Mouse (Mus musculus) layer of hippocampus, postnatal 14 days (tissue): ENCODE data around the gene Elovl5. TPM values are rescaled to one million over a fixed set of nuclear protein-coding genes. Genes with fewer than 3 reads are reported as not detected.
"Not testable (repeated sequence)": the region's sequence is repeated elsewhere in the genome, so short reads cannot be mapped to it uniquely, and the experiment has no call there.

Experiments used
- DNase-seq, 2 experiments: peaks; one replicate each; pipeline ENCODE4 v3.0.0; 2021 to 2022; ENCODE audit warnings: low spot score in 2 of 2, mixed read lengths in 1 of 2
- total RNA-seq, 2 experiments: library from RNA; stranded (reverse); gene quantifications; 2 replicates each; pipeline ENCODE4 v1.2.3; 2021

The Elovl5 gene
- total RNA-seq, 2 experiments from 2014 or later, result 89.1 to 89.5 TPM

DNA sequence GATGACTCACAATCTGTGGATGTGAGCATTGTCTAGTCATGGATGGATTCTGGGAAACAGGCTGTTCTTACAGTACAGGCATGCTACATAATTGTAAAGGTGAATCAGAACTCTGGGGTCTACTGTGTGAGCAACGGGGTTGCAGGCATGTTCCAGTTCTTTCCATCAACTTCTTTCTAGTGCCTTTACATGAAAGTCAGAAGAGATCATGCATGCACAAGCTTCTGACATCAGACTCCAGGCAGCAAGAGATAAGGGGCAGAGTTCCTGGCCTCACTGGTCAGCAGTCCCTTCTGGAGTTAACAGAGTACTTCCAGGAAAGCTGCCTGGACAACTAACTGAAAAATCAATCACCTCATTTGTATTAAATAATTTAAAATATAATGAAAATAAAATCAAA, 75.9 kb downstream of the Elovl5 start:
- DNase-seq, result no peak

DNA sequence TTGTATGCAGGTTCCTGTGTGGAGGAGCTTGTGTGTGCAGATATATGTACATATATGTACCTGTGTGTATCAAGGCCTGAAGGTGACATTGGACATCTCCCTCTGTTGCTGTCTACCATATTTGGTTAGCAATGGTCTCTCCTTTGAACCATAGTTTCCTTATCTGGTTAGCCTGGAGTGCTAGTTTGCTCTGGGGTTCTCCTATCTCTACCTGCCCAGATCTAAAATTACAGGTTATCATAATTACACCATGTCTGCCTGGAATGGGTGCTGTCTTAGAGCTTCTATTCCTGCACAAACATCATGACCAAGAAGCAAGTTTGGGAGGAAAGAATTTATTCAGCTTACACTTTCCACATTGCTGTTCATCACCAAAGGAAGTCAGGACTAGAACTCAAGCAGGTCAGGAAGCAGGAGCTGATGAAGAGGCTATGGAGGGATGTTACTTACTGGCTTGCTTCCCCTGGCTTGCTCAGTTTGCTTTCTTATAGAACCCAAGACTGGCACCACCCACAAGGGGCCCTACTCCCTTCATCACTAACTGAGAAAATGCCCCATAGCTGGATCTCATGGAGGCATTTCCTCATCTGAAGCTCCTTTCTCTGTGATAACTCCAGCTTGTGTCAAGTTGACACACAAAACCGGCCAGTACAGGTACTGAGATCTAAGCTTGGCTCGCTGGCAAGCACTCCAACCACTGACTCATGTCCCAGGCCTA, 76.5 kb downstream of the Elovl5 start:
- DNase-seq, result not testable (repeated sequence)

- DNase-seq, result no peak
Observed at GRCm38 (mm10) chr9:77995235-77995634, 78.1 kb downstream of the Elovl5 start.

- no peak for DNase-seq
Observed at GRCm38 (mm10) chr9:78000586-78001500, 83.7 kb downstream of the Elovl5 start.

DNA sequence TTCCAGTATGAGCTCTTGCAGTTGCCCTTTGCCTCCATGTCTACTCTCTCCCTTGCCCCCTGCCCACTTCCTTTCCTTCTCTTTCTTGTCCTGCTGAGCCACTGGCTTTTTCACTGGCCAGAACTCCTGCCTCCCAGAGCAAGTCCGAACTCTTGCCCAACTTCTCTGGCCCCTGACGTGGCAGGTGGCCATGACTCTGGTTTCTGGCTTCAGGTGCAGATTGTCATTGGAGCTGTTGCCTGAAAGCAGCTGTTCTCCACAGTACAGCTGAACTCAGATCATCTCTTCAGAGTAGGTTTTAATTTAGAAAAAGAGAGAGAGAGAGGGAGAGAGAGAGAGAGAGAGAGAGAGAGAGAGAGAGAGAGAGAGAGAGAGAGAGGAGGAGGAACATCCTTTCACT, 86.1 kb downstream of the Elovl5 start:
- DNase-seq, result no peak

DNA sequence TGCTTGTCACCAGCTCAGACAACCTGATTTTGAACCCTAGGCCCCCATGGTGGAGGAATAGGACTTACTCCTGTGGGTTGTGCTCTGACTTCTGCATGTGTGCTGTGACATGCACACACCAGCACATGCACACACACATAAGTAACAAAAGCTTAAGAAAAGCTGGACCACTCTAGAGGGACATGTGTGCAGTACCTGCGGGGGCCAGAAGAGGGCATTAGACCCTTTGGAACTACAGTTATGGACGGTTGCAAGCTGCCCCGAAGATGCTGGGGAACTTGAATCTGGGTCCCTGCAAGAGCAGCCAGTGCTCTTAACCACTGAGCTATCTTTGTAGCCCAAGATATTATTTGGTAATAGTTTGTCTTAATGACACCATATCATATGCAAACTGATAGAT, 88.3 kb downstream of the Elovl5 start:
- DNase-seq, result no peak

DNA sequence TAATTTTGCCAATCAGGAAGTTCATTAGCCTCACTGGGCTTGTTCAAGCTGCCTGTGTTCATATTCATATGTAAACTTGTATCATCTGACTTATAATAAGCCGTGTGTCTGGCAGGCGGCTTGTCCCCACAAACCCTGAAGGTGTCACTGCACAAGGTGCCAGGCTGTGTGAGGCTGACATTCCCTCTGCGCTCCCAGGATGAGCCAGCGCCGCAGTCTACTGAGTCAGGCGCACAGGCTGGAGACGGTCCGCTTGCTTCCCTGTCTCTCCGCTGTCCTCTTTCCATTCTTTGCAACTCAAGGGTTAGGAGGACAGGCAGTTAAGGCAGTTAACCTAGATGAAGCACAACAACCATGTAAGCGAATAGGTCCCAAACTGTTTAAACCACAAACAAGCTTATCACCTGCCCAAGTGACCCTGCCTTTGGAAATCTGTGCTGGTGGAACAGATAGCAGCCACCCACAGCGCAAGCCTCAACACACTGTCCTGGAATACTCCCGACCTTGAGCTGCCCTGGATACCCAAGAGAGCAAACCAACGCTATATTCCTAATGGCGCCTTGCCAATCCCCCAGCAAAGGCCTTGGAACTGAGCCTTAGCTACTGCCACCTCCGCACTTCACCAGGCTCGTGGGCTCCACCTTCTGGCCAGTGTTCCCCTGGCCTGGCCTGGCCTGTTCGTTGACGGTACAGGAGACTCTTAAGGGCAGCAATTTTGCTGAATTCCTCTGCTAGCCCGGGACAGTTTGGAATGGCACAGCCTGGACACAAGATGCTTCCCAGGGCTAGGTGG, 89.2 kb downstream of the Elovl5 start:
- peak; percentile 64 to 66 for DNase-seq

GRCm38 (mm10) chr9:78009382-78009781, 92.2 kb downstream of the Elovl5 start:
- DNase-seq, result no peak

DNA sequence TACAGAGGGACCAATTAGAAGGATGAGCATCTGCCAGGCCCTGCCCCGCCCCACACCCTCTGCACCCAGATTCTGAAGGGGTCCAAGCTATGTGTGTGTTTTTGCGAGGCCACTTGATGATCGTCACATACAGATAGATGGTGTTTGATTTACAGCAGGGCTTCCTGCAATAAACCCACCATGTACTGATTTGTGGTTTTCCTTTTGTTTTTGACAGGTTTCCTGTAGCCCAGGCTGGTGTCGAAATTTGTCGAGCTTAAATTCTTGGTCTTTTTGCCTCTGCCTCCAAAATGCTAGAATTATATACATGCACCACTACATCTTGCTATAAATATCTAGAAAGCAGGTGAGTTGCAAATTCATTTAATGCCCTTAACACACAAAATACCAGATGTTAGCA, 93.0 kb downstream of the Elovl5 start:
- DNase-seq, result no peak

DNA sequence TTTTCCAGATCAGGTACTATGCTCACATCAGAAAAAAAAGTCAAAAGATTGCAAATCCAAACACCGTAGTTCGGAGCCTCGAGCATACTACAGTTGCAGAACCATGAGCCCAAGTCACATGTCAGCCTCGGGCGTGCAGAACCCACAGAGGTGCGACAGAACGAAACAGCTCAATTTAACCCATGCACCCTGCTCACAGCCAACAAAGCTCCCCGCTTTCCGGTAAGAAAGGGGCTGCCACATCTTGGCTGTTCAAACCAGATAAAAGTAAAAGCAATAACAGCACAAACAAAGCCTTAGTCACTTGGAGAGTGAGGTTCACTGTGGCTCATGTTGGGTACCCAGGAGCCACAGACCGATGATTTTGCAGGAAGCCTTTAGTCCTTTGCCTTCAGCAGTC, 93.5 kb downstream of the Elovl5 start:
- DNase-seq, result no peak

DNA sequence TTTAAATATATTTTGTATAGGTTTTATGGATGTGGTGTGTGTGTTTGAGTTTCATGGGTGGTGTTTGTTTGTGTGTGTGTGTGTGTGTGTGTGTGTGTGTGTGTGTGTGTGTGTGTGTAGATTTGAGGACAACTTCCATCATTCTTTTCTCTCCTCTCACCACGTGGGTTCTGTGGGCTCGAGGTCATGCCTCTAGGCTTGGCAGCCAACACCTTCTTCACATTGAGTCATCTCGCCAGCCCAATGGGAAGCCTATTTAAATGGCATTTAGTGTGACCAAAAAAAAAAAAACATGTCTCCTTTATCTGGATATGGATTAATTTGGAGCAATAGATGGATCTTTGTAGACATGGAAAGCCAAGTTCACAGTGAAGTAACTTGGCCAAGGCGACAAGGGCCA, 94.9 kb downstream of the Elovl5 start:
- no peak for DNase-seq

DNA sequence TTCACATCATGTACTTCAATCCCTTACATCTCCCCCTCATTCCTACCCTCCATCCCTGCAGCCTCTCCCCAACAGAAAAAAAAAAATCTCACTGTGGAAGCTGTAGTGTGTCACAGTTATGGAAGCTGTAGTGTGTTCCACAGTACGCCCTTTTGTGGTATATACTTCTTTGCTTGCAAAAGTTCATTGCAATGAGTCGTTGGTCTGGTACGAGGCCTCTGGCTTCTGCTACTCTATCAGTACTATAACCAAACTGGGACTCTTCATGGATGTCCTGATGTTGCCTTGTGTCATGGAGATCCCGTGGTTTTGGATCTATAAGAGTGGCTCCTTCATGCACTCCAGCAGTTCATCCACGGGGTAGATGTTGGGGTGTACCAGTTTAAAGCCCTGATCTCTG, 95.5 kb downstream of the Elovl5 start:
- DNase-seq, result no peak

GRCm38 (mm10) chr9:78013813-78014212, 96.6 kb downstream of the Elovl5 start:
- no peak for DNase-seq

GRCm38 (mm10) chr9:78015816-78016215, 98.7 kb downstream of the Elovl5 start:
- no peak for DNase-seq

DNA sequence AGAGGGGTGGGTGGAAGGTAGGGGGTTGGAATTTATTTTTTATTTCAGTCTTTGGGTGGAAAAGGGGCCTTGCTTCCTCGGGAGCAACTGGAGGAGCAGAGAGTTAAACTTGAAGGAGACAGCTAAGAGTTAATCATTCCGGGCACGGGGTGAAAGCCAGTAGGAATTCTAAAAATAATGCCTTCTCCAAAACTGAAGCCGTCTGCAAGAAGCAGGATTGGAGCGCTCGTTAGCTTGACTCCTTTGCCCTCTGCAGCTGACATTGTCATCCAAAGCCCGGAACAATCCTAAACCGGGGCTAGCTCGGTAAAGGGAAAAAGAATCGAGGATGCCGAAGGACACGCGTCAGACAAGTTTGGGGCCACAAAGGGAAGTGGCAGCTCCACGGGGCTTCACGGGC, 99.1 kb downstream of the Elovl5 start:
- DNase-seq, result no peak

- DNase-seq, result no peak
Observed at GRCm38 (mm10) chr9:78021256-78021655, 104.1 kb downstream of the Elovl5 start.

DNA sequence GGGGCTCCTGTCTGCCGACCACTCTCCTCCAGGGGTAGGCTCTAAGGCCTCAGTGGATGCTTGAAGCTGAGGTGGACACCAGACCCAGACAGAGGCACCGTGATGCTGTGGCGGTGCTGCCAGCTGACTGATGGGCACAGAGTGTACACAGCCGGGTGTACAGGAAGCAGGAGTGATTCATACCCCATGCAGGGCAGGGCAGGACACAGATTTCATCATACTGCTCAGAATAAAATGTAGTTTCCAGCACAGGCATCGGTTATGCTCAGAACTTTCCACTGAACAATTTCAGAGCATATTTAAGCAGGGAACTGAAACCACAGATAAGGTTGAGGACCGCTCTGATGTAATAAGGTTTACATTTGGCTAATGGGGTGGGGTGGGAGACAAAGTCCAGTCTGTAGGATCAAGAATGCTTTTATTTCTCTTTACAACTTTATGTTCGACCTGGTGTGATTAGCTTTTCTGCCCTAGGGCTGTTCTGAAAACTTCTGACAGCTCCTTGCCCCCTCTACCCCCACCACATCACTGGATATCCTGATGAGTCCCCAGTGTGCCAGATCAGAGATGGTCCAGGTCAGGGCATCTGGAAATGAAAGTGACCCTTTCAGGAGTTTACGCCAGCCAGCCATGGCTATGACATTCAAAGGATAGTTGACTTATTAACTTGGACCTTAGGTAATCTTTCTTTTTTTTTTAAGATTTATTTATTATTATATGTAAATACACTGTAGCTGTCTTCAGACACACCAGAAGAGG, 105.2 kb downstream of the Elovl5 start:
- no peak for DNase-seq

GRCm38 (mm10) chr9:78024823-78025222, 107.7 kb downstream of the Elovl5 start:
- peak; percentile 45 to 59 for DNase-seq

- no peak for DNase-seq
Observed at GRCm38 (mm10) chr9:78027099-78027498, 109.9 kb downstream of the Elovl5 start.

GRCm38 (mm10) chr9:78030835-78031456, 113.8 kb downstream of the Elovl5 start:
- no peak for DNase-seq
